Mouse (Mus musculus): ENCODE data around the gene Qrfp.

GRCm38 (mm10) chr2:31844729-31845136, 34.4 kb upstream of the Qrfp start:
- TF ChIP-seq CTCF (IDR thresholded peaks at IDR 0.05; ENCODE audit: insufficient read depth, low read depth, low read length) (no peak), POLR2A (IDR thresholded peaks at IDR 0.05; ENCODE audit: insufficient read depth, low read depth, low read length) (no peak)
